Mouse (Mus musculus) adipocyte (in vitro differentiated cells): ENCODE results near the gene Gm6351.
"Not testable (repeated sequence)": the region's sequence is repeated elsewhere in the genome, so short reads cannot be mapped to it uniquely, and the experiment has no call there.

ENCODE experiments used
- DNase-seq: peaks from one replicate; pipeline ENCODE4 v3.0.0-alpha.2; 2016; ENCODE audit warnings: low spot score

Gm6351 gene

GRCm38 (mm10) chr5:94076085-94076484, at the start of gene Gm6351:
TSS of gene Gm6351 (plus strand) at chr5:94076385.
- not testable (repeated sequence) for DNase-seq

- DNase-seq = not testable (repeated sequence)
Measured at GRCm38 (mm10) chr5:94070445-94070844, 5.7 kb upstream of the Gm6351 start, which contains the start of gene BC061212. TSS of gene BC061212 (minus strand) at chr5:94070545.
